Mouse (Mus musculus) adrenal gland, postnatal 4 days (tissue): ENCODE results near the gene Rdh16f2. TPM values are rescaled to one million over a fixed set of nuclear protein-coding genes. Genes with fewer than 3 reads are reported as not detected.
"Not testable (repeated sequence)": the region's sequence is repeated elsewhere in the genome, so short reads cannot be mapped to it uniquely, and the experiment has no call there.

Source experiments
- DNase-seq, 2 experiments: peaks; one replicate each; pipeline ENCODE4 v3.0.0; 2021 to 2022; ENCODE audit warnings: low spot score in 2 of 2, mixed read lengths in 2 of 2
- total RNA-seq, 2 experiments: library from RNA; stranded (reverse); gene quantifications; 2 replicates each; pipeline ENCODE4 v1.2.3; 2021

The Rdh16f2 gene
- total RNA-seq, 2 experiments from 2014 or later: 0.82 to 0.90 TPM

DNA sequence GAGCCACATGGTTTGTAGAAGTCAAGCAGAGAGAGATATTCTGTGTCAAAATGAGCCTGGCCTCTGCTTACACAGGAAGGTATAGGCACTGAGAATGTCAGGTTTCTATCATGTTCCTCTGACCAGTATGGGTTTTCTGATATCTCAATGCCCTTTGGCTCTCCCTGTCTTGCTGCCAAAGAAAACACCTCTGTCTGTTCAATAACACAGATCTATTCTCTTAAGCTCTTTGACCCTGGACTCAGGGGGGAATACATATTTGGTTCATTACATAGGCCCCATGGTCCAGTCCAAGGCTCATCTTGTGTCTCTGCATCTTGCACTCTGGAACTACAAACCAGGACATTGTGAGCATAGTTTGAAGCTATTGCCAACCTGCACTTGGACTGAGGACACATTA, 22.3 kb downstream of the Rdh16f2 start, which contains the start of gene Rdh7:
TSS of gene Rdh7 (minus strand) at position 213 of the 400 bp plus-strand sequence.
- DNase-seq: no peak

- DNase-seq: no peak
Observed at GRCm38 (mm10) chr10:127891481-127891880, 25.2 kb downstream of the Rdh16f2 start.

GRCm38 (mm10) chr10:127893163-127894022, 27.1 kb downstream of the Rdh16f2 start:
- DNase-seq: not testable (repeated sequence)

DNA sequence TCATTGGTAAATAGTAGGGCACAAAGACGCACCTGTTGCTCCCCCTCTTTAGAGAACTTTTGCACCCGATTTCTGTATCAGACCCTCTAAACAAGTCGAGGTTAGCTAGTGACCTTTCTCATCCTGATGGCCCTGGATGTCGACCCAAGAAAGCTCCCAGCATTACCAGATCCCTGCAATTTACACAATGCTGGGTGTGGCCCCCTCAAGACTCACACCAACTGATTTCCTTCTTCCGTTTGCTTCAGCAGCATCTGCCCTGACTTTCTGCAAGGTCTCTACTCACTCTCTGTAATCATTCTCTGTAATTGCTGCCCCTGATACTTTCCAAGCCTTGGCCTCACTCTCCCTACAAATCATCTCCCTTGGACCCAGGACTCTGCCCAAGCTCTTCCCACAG, 30.4 kb downstream of the Rdh16f2 start:
- no peak for DNase-seq

- DNase-seq: no peak
Observed at GRCm38 (mm10) chr10:127897506-127897905, 31.2 kb downstream of the Rdh16f2 start.

GRCm38 (mm10) chr10:127898218-127898617, 31.9 kb downstream of the Rdh16f2 start, which contains the start of gene Sdr9c7:
Gene Sdr9c7 (plus strand): TSS chr10:127898518.
- DNase-seq: no peak

DNA sequence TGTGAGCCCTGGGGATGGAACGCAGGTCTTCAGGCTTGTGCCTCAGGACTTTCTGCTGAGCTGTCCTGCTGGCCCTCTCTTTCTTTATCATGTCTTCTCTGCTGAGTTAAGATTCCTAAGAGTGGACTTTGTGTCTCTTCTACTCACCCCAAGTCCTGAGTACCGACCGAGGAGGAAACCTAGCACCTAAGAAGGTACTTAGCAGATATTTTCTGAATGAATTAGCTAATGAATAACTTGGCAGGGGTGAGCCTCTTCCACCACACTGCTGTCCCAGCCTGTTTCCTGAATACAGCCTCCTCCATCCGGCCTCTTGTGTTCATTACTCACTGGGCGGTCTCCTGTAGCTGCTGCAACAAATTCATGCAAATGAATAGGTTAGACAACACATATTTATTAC, 33.5 kb downstream of the Rdh16f2 start:
- no peak for DNase-seq

DNA sequence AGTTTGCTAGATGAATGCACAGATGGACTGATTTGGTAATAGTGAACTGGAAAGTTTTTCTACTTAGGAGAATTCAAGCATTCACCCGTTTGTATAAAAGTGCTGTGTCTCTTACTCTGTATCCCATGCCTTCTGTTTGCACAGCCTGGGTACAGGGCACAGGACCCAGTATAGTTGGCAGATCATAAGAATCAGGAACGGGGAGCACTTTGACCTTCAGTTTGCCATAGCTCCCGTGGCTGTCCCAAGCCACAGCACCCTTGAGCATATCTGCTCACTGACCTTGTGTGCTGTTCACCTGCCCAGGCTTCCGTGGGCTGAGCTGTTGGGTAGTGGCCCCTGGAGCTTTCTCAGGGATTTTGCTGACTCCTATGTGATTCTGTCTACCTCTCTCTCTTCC, 35.5 kb downstream of the Rdh16f2 start:
- no peak for DNase-seq

GRCm38 (mm10) chr10:127903116-127903515, 36.8 kb downstream of the Rdh16f2 start:
- no peak for DNase-seq

DNA sequence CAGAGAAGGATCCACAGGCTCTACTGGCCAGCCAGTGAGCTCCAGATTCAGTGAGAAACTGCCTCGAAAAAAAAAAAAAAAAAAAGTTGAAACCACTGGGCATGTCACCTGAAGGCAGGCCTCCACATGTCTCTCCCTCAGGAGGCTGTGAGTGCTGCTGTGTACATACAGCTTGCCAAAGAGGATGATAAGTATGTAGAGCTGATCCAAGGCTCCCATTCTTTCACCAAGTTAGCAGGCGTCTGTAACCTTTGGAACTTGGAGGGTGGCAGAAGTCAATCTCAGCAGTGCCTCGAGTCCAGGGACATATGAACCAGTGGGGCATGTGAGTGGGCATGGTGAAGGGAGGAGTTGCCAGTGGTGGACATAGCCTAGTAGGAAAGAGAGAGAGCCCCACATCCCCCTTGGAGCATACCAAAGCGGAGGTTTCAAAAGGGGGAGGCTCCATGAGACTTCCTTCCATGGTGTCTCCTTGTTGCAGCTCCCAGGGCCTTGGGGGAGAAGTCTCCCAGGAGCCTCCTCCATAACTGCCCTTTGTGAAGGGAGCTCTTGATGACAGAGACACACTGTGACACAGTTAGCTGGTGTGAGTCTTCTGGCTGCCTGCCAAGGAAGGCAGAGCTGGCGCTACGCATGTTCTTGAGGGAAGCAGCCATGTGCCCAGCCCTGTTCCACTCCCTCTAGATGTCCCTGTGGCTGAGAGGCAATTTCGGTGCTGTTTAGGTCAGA, 38.6 kb downstream of the Rdh16f2 start:
- DNase-seq: peak in 1 of 2 experiments; percentile 41

DNA sequence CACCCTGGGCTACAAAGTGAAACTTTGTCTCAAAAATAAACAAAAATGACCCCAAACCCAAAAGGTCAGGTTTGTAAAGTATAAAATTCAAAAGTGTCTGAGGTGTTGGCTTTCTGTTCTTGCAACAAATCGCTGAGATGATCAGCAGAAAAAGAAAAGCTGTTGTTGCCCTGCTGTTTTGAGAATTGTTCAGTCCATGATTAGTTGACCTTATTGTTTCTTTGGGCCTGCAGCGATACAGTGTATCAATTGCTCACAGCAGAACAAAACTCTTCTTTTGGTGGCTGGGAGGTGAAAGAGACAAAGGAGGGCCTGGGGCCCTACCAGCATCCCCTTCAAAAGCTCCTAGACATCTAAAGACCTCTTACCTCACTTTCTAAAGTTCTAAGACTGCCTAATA, 39.9 kb downstream of the Rdh16f2 start:
- no peak for DNase-seq

DNA sequence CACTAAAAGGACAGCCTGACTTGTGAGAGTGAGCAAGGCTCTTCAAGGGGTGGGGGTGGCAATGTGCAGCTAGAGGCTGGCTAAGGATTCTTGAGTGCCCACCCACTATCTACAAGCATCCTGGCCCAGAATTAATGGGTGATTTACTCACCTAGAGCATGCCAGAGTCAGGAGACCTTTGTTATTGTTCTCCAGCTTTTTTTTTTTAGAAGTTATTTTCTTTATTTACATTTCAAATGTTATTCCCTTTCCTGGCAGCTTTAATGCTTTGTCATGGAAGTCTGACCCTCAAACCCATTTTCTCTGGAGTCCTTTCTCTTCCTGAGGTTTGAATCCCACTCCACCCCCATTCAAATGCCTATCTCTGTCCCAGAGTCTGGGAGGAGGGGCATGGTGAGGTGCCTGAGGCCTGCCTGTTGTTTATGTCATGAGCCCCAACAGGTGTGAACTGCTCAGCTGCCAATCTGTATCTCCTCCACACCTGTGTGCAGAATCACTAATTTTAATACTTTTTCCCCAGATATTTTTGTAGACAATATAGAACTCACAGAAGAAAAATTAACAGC, 41.2 kb downstream of the Rdh16f2 start:
- no peak for DNase-seq

- DNase-seq: no peak
Observed at GRCm38 (mm10) chr10:127915578-127915977, 49.3 kb downstream of the Rdh16f2 start.

GRCm38 (mm10) chr10:127917183-127917582, 50.9 kb downstream of the Rdh16f2 start:
- DNase-seq: not testable (repeated sequence)

DNA sequence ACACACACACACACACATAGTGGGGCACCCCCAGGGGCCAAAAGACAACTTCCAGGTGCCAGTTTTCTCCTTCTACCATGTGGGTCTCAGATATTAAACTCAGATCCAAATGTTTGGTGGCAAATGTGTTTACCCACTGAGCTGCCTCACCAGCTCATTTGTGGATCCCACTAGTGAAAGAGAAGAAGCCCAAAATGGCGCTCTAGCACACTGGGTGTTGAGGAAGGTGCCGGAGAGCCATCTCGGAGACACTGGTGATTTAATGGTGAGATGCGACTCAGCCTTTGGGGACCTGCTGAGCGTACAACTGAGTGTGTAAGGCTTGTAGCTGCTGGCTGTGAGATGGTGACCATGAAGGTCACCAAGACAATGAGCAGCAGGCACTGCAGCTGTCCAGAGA, 51.4 kb downstream of the Rdh16f2 start:
- no peak for DNase-seq

- DNase-seq: no peak
Observed at GRCm38 (mm10) chr10:127922241-127922640, 56.0 kb downstream of the Rdh16f2 start.

DNA sequence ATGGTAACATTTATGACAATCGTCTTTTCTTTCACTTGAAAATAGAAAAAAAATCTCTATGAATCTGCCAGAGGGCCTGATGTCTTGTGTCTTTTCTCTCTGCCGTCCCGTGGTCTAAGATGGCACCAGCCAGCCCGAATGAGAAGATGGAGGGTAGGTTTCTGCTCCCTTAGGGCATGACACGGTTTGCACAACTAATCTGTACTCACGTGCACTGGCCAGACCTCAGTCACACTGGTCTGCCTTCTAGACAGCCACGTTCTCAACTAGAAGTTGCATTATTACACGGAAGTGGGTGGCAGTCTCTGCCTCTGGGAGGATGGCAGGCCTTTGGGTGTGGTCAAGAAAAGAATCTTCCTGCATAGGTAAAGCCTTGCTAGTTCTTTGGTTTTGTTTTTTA, 56.8 kb downstream of the Rdh16f2 start:
- DNase-seq: no peak

GRCm38 (mm10) chr10:127924597-127925378, 58.5 kb downstream of the Rdh16f2 start:
- no peak for DNase-seq
